Mouse (Mus musculus) left cerebral cortex, adult 2 months (tissue): Measurements from ENCODE around the gene Wdr12. TPM values are rescaled to one million over a fixed set of nuclear protein-coding genes. Genes with fewer than 3 reads are reported as not detected.
"Not testable (repeated sequence)": the region's sequence is repeated elsewhere in the genome, so short reads cannot be mapped to it uniquely, and the experiment has no call there.

Experiments used
- DNase-seq, 2 experiments: peaks; one replicate each; pipeline ENCODE4 v3.0.0; 2021 to 2022; ENCODE audit warnings: low spot score in 2 of 2, mixed read lengths in 1 of 2; ENCODE audit errors: extremely low spot score in 1 of 2
- H3K27ac ChIP-seq: fragments of 200-600 bp; 2 replicates; pipeline ENCODE4 v1.8.1; 2022
- H3K4me3 ChIP-seq: fragments of 200-600 bp; 2 replicates; pipeline ENCODE4 v1.8.1; 2022
- CTCF ChIP-seq: fragments of 200-600 bp; IDR thresholded peaks from 2 replicates; pipeline ENCODE4 v1.8.1; 2022; ENCODE audit warnings: antibody characterized with exemption, mild to moderate bottlenecking, moderate library complexity
- intact Hi-C: fragments of 180-260 bp; cut with DNase I; formaldehyde crosslinking; loops from one replicate; pipeline ENCODE4 v1.15.1; 2025
- long read RNA-seq, 2 experiments: library from polyadenylated mRNA; stranded (forward); transcript quantifications; one replicate each; pipeline ENCODE4 v2.0.0; 2021; ENCODE audit warnings: borderline mapping rate in 2 of 2
- total RNA-seq, 2 experiments: library from RNA; stranded (reverse); gene quantifications; 2 replicates each; pipeline ENCODE4 v1.2.3; 2021

Gene Wdr12
- 10 to 100 TPM; 30.4 to 32.4 TPM for total RNA-seq
- long read RNA-seq, experiment 1, full-length matches to known transcripts = 30 of 40 reads
- long read RNA-seq, experiment 1, partial matches to known transcripts = 1 of 40 reads
- long read RNA-seq, experiment 1, other reads (novel, unspliced or antisense) = 9 of 40 reads
- long read RNA-seq, experiment 2, full-length matches to known transcripts = 26 of 33 reads
- long read RNA-seq, experiment 2, partial matches to known transcripts = 1 of 33 reads
- long read RNA-seq, experiment 2, other reads (novel, unspliced or antisense) = 6 of 33 reads

- intact Hi-C loops = loop anchor here (2.0 to 10.0 kb wide), 3 partner anchors 83 to 1651 kb away; partner anchors contain the start of genes Nbeal1, Nif3l1 and Ppil3
- DNase-seq = peak; percentile 97
- Histone ChIP-seq H3K27ac (peak within 1 kb of the TSS; percentile 99), H3K4me3 (peak within 1 kb of the TSS; percentile 95)
- TF ChIP-seq CTCF = no peak; the same call in 1 of the 2 replicates
Observed at GRCm38 (mm10) chr1:60098024-60098781, at the start of gene Wdr12, which contains the start of gene Carf. TSS of gene Wdr12 (minus strand) at chr1:60098645. TSS of gene Carf (plus strand) at chr1:60098247.

GRCm38 (mm10) chr1:60137346-60137745, 38.9 kb upstream of the Wdr12 start:
- no peak overlapping the region for H3K27ac ChIP-seq
- no peak for TF ChIP-seq CTCF
- intact Hi-C loops = no loop called here
- H3K4me3 ChIP-seq = no peak overlapping the region
- no peak for DNase-seq

GRCm38 (mm10) chr1:60117721-60118455, 19.4 kb upstream of the Wdr12 start:
- no peak overlapping the region for H3K4me3 ChIP-seq
- no peak for TF ChIP-seq CTCF
- intact Hi-C loops = no loop called here
- DNase-seq = no peak
- no peak overlapping the region for H3K27ac ChIP-seq

- Histone ChIP-seq H3K27ac (no peak overlapping the region), H3K4me3 (no peak overlapping the region)
- no peak for DNase-seq
- intact Hi-C loops = no loop called here
- peak; percentile 29 for TF ChIP-seq CTCF
Observed at GRCm38 (mm10) chr1:60104582-60104981, 6.1 kb upstream of the Wdr12 start.

GRCm38 (mm10) chr1:60098839-60099238, 394 bp upstream of the Wdr12 start:
- no peak for TF ChIP-seq CTCF
- Histone ChIP-seq H3K4me3 (peak overlapping the region; percentile 95), H3K27ac (peak overlapping the region; percentile 99)
- DNase-seq = no peak
- intact Hi-C loops = loop anchor here (2.0 to 10.0 kb wide), 3 partner anchors 82 to 1652 kb away; partner anchors contain the start of genes Nbeal1, Nif3l1 and Ppil3

GRCm38 (mm10) chr1:60097277-60098023, 995 bp downstream of the Wdr12 start:
- TF ChIP-seq CTCF = no peak
- intact Hi-C loops = loop anchor here (2.0 to 10.0 kb wide), 4 partner anchors 83 to 1650 kb away; partner anchors contain the start of genes Fam117b, Nbeal1, Nif3l1 and Ppil3
- peak overlapping the region; percentile 99 for H3K27ac ChIP-seq
- peak; percentile 33 to 65 for DNase-seq
- peak overlapping the region; percentile 95 for H3K4me3 ChIP-seq

GRCm38 (mm10) chr1:60096572-60097276, 1.7 kb downstream of the Wdr12 start:
- intact Hi-C loops = loop anchor here (2.0 to 10.0 kb wide), 3 partner anchors 184 to 1649 kb away; partner anchors contain the start of genes Fam117b, Nif3l1 and Ppil3
- H3K4me3 ChIP-seq = peak overlapping the region; percentile 95
- no peak for TF ChIP-seq CTCF
- no peak for DNase-seq
- H3K27ac ChIP-seq = peak overlapping the region; percentile 99; the same call in 1 of the 2 replicates

- no peak overlapping the region for H3K4me3 ChIP-seq
- TF ChIP-seq CTCF = no peak
- H3K27ac ChIP-seq = no peak overlapping the region
- DNase-seq = no peak
- intact Hi-C loops = no loop called here
Observed at GRCm38 (mm10) chr1:60076411-60076810, 22.0 kb downstream of the Wdr12 start.

- H3K27ac ChIP-seq = no peak overlapping the region
- no peak for TF ChIP-seq CTCF
- intact Hi-C loops = no loop called here
- no peak for DNase-seq
- H3K4me3 ChIP-seq = no peak overlapping the region
Observed at GRCm38 (mm10) chr1:60075590-60075989, 22.9 kb downstream of the Wdr12 start.

GRCm38 (mm10) chr1:60074935-60075334, 23.5 kb downstream of the Wdr12 start:
- DNase-seq = no peak
- intact Hi-C loops = no loop called here
- TF ChIP-seq CTCF = no peak
- Histone ChIP-seq H3K4me3 (no peak overlapping the region), H3K27ac (no peak overlapping the region)

- intact Hi-C loops, H3K4me3 ChIP-seq, H3K27ac ChIP-seq, DNase-seq: not testable (repeated sequence)
Observed at GRCm38 (mm10) chr1:60070725-60071124, 27.7 kb downstream of the Wdr12 start.
